Mouse (Mus musculus) midbrain, embryonic 16.5 days (tissue): Measurements from ENCODE around the gene Rab25. TPM values are rescaled to one million over a fixed set of nuclear protein-coding genes. Genes with fewer than 3 reads are reported as not detected.

Source experiments
- ATAC-seq: fragments of 200-750 bp; cut with Nextera tagmentation; 2 replicates; pipeline ENCODE4 v1.8.0; 2017; ENCODE audit warnings: moderate TSS enrichment
- H3K27ac ChIP-seq: fragments of 300-500 bp; sonication (generic); 2 replicates; pipeline ENCODE4 v1.5.1; 2014; ENCODE audit warnings: mild to moderate bottlenecking, low read length, mixed read lengths
- H3K27me3 ChIP-seq: fragments of 300-500 bp; sonication (generic); 2 replicates; pipeline ENCODE4 v1.6.1; 2014; ENCODE audit warnings: low read depth, low read length, mixed read lengths; ENCODE audit not compliant: control insufficient read depth, insufficient read depth
- H3K36me3 ChIP-seq: fragments of 300-500 bp; sonication (generic); 2 replicates; pipeline ENCODE4 v1.6.1; 2014; ENCODE audit warnings: mild to moderate bottlenecking, low read length, moderate library complexity, mixed read lengths; ENCODE audit not compliant: control insufficient read depth, insufficient read depth
- H3K4me1 ChIP-seq: fragments of 300-500 bp; sonication (generic); 2 replicates; pipeline ENCODE4 v1.6.1; 2014; ENCODE audit warnings: mild to moderate bottlenecking, low read length, mixed read lengths; ENCODE audit not compliant: control insufficient read depth, insufficient read depth
- H3K4me2 ChIP-seq: fragments of 300-500 bp; sonication (generic); 2 replicates; pipeline ENCODE4 v1.6.1; 2014; ENCODE audit warnings: mild to moderate bottlenecking, low read length, mixed read lengths
- H3K4me3 ChIP-seq: fragments of 300-500 bp; sonication (generic); 2 replicates; pipeline ENCODE4 v1.5.1; 2014; ENCODE audit warnings: low read depth, mild to moderate bottlenecking, low read length, moderate library complexity, mixed read lengths
- H3K9ac ChIP-seq: fragments of 300-500 bp; sonication (generic); 2 replicates; pipeline ENCODE4 v1.6.1; 2014; ENCODE audit warnings: low read depth, low read length, mixed read lengths
- H3K9me3 ChIP-seq: fragments of 300-500 bp; sonication (generic); replicated peaks from 2 replicates; pipeline ENCODE4 v1.6.1; 2014; ENCODE audit warnings: mild to moderate bottlenecking, low read length, mixed read lengths; ENCODE audit not compliant: control insufficient read depth, poor library complexity, severe bottlenecking
- WGBS: fragments of 180-500 bp; shearing (Covaris S2); extraction: QIAGEN DNeasy Blood & Tissue Kit; methylation state at CpG from one replicate; pipeline ENCODE4 v1.1.7; 2014; 5-methylcytosine and 5-hydroxymethylcytosine counted together
- polyA plus RNA-seq: library from polyadenylated mRNA; unstranded; fragments of >200 nt; fragmentation: Nextera tagmentation; extraction: Ambion mirVana; gene quantifications from 2 replicates; pipeline ENCODE4 v1.2.1, GENCODE M21; 2015

The Rab25 gene
- polyA plus RNA-seq, 1 experiment from 2014 or later = 0.69 TPM

DNA sequence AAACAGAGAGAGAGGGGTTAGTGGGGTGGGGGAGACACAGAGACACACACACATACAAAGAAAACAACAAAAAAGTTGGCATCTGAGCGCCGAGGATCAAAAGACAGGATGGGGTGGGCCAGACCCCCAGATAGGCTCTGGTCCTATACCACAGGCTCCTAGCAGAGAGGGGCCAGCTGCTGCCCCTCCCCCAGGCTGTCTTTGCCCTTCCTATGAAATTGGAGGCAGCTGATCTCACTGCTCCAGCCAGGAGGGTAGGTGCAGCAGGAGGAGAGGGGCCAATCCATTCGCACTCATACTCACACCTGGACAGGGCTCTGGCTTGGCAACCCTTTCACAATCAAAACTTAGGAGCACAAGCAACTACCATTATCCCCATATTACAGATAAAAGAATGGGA, 38.9 kb downstream of the Rab25 start:
- peak overlapping the region; percentile 91 for H3K27ac ChIP-seq
- peak overlapping the region; percentile 67 for H3K4me2 ChIP-seq
- peaks cover 20% of the 10 kb centered on the region for H3K4me1 ChIP-seq
- no peaks in the 10 kb centered on the region for H3K27me3 ChIP-seq
- ATAC-seq = peak; percentile 21; the same call in 1 of the 2 replicates
- no peaks in the 10 kb centered on the region for H3K36me3 ChIP-seq
- no peaks in the 10 kb centered on the region for H3K9me3 ChIP-seq
- peak overlapping the region; percentile 39 for H3K4me3 ChIP-seq
- WGBS = 78% methylated on average over 3 of the region's 3 CpGs
- H3K9ac ChIP-seq = peak overlapping the region; percentile 66

GRCm38 (mm10) chr3:88505765-88506164, 42.3 kb downstream of the Rab25 start:
- H3K9me3 ChIP-seq = no peaks in the 10 kb centered on the region
- H3K27me3 ChIP-seq = no peaks in the 10 kb centered on the region
- no peak for ATAC-seq
- H3K27ac ChIP-seq = no peak overlapping the region
- no peak overlapping the region for H3K4me2 ChIP-seq
- no peak overlapping the region for H3K9ac ChIP-seq
- no peak overlapping the region for H3K4me3 ChIP-seq
- no peaks in the 10 kb centered on the region for H3K36me3 ChIP-seq
- 62% methylated on average over 7 of the region's 7 CpGs for WGBS
- H3K4me1 ChIP-seq = peaks cover 21% of the 10 kb centered on the region

- H3K4me3 ChIP-seq = no peak overlapping the region
- no peak overlapping the region for H3K4me2 ChIP-seq
- no peak overlapping the region for H3K9ac ChIP-seq
- no peak overlapping the region for H3K27ac ChIP-seq
- WGBS = 70% methylated on average over 6 of the region's 6 CpGs
- H3K4me1 ChIP-seq = peaks cover 18% of the 10 kb centered on the region
- no peak for ATAC-seq
- no peaks in the 10 kb centered on the region for H3K27me3 ChIP-seq
- no peaks in the 10 kb centered on the region for H3K9me3 ChIP-seq
- H3K36me3 ChIP-seq = no peaks in the 10 kb centered on the region
These were observed 43.0 kb downstream of the Rab25 start for GRCm38 (mm10) chr3:88505081-88505480.

- Histone ChIP-seq H3K9me3 (no peaks in the 10 kb centered on the region), H3K27me3 (no peaks in the 10 kb centered on the region), H3K4me2 (no peak overlapping the region), H3K36me3 (no peaks in the 10 kb centered on the region), H3K27ac (no peak overlapping the region), H3K4me1 (peaks cover 11% of the 10 kb centered on the region), H3K9ac (no peak overlapping the region), H3K4me3 (no peak overlapping the region)
- WGBS = 48% methylated on average over 8 of the region's 8 CpGs
- ATAC-seq = no peak
These were observed 44.0 kb downstream of the Rab25 start for GRCm38 (mm10) chr3:88503881-88504746.

- Histone ChIP-seq H3K36me3 (no peaks in the 10 kb centered on the region), H3K4me1 (peaks cover 11% of the 10 kb centered on the region), H3K4me2 (peak overlapping the region; percentile 71), H3K4me3 (peak overlapping the region; percentile 57), H3K9ac (no peak overlapping the region; the same call in 1 of the 2 replicates), H3K27ac (peak overlapping the region; percentile 6; the same call in 1 of the 2 replicates), H3K9me3 (no peaks in the 10 kb centered on the region), H3K27me3 (no peaks in the 10 kb centered on the region)
- WGBS = 12% methylated on average over 4 of the region's 4 CpGs
- no peak; the same call in 1 of the 2 replicates for ATAC-seq
These were observed 44.6 kb downstream of the Rab25 start for GRCm38 (mm10) chr3:88503505-88503863.

DNA sequence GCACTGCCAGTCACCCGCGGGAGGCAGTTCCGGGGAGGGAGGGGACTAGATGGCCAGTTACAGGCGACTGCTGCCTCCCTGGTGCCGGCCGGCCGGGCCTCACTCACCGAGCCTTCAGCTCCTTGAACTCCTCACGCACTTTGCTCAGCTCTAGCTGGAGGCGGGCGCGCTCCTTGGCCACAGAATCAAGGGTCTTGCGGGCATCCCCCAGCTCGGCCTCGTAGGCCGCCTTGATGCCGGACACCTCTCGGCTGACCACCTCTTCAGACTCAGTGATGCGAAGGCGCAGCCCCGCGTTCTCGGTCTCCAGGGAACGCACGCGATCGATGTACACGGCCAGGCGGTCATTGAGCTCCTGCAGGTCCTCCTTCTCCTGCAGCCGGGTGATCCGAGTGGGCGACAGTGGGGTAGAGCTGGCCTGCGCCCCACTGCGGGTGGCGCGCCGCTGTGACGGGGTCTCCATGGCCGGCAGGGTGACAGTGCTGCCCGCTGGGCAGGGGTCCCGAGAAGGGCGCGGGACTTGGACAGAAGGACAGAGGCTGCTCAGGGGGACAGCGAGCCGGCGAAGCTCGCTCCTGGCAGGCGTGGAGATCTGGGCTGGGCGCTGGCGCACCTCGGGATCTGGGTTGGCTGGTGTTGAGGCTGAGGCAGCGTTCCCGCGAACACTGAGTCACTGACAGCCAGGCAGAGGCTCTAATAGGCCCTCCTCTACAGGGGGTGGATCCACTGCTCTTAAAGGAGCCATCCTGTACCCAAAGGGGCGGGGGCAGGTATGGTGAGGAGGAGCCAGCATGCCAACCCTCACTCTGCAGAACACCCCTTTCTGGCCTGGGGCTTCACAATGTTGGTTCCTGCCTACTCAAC, 45.2 kb downstream of the Rab25 start:
- Histone ChIP-seq H3K4me1 (peaks cover 11% of the 10 kb centered on the region), H3K27ac (peak overlapping the region; percentile 40), H3K9ac (peak overlapping the region; percentile 76), H3K4me2 (peak overlapping the region; percentile 71), H3K4me3 (peak overlapping the region; percentile 57), H3K27me3 (no peaks in the 10 kb centered on the region), H3K36me3 (no peaks in the 10 kb centered on the region), H3K9me3 (no peaks in the 10 kb centered on the region)
- under 1% methylated on average over 55 of the region's 55 CpGs for WGBS
- peak; percentile 94 for ATAC-seq

GRCm38 (mm10) chr3:88502031-88502571, 46.0 kb downstream of the Rab25 start:
- H3K4me1 ChIP-seq = peaks cover 11% of the 10 kb centered on the region
- no peaks in the 10 kb centered on the region for H3K36me3 ChIP-seq
- no peaks in the 10 kb centered on the region for H3K27me3 ChIP-seq
- 13% methylated on average over 11 of the region's 11 CpGs for WGBS
- H3K27ac ChIP-seq = no peak overlapping the region
- peak overlapping the region; percentile 57 for H3K4me3 ChIP-seq
- H3K9me3 ChIP-seq = no peaks in the 10 kb centered on the region
- peak; percentile 15; the same call in 1 of the 2 replicates for ATAC-seq
- peak overlapping the region; percentile 71 for H3K4me2 ChIP-seq
- peak overlapping the region; percentile 76 for H3K9ac ChIP-seq

DNA sequence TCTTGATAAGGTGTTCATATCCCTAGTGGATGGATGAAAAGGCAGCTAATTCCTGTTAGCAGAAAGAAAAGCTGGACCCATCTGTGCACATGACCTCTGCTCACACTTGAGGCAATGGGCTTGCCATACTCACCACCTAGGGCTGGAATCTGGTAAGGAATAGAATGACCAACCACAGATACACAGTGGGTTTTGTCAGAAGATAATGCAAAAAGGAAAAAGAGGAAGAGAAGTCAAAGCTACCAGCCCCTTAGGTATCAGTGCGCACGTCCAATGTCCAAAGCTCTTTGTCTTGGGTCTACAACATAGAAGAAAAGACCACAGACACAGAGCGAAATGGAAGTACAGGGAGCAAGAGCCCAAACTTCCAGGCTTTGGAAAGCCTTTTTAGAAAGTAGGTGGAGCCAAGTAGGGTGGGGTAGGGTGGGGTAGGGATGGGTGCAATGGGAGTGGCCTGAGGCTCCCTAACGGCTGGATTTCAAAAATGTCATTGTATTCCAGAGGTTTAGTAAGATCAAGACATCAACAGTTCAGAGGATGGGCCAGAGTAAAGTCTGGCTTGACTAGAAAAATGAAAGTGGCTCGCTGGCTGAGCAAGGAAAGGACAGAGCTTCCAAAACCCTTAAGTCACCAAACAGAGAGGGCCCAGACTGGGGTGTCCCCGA, 46.6 kb downstream of the Rab25 start:
- H3K36me3 ChIP-seq = no peaks in the 10 kb centered on the region
- H3K27ac ChIP-seq = no peak overlapping the region
- no peak for ATAC-seq
- H3K4me1 ChIP-seq = peaks cover 11% of the 10 kb centered on the region
- no peaks in the 10 kb centered on the region for H3K9me3 ChIP-seq
- H3K4me2 ChIP-seq = peak overlapping the region; percentile 71
- WGBS = 52% methylated on average over 6 of the region's 6 CpGs
- peak overlapping the region; percentile 57 for H3K4me3 ChIP-seq
- peak overlapping the region; percentile 76 for H3K9ac ChIP-seq
- H3K27me3 ChIP-seq = no peaks in the 10 kb centered on the region
